Mouse (Mus musculus) heart, adult 18-20 months (tissue): ENCODE data around the gene Gnai2. TPM values are rescaled to one million over a fixed set of nuclear protein-coding genes. Genes with fewer than 3 reads are reported as not detected.
"Not testable (repeated sequence)": the region's sequence is repeated elsewhere in the genome, so short reads cannot be mapped to it uniquely, and the experiment has no call there.

Source experiments
- DNase-seq, 2 experiments: peaks; one replicate each; pipeline ENCODE4 v3.0.0; 2021 to 2022; ENCODE audit warnings: mixed read lengths in 1 of 2
- total RNA-seq, 2 experiments: library from RNA; stranded (reverse); gene quantifications; 2 replicates each; pipeline ENCODE4 v1.2.3; 2021

Gene Gnai2
- total RNA-seq, 2 experiments from 2014 or later, result 241 to 253 TPM

GRCm38 (mm10) chr9:107568331-107569261, 66.6 kb downstream of the Gnai2 start:
- peak; percentile 91 to 92 for DNase-seq

- peak in 1 of 2 experiments; percentile 77 for DNase-seq
Measured at GRCm38 (mm10) chr9:107567702-107568319, 67.4 kb downstream of the Gnai2 start, which contains the start of gene Hyal2. Gene Hyal2, plus strand, starts transcription at chr9:107567945.

- peak; percentile 71 to 91 for DNase-seq
Measured at GRCm38 (mm10) chr9:107566855-107567254, 68.3 kb downstream of the Gnai2 start.

- peak; percentile 86 to 93 for DNase-seq
Measured at GRCm38 (mm10) chr9:107566041-107566709, 69.0 kb downstream of the Gnai2 start.

GRCm38 (mm10) chr9:107565556-107565955, 69.6 kb downstream of the Gnai2 start:
- not testable (repeated sequence) for DNase-seq

Other genes with a start within 250 kb of the Gnai2 start
- gene Cacna2d2, start 235.8 kb downstream of the Gnai2 start, total RNA-seq, result 10 to 100 TPM; 14.8 TPM
- 10 to 100 TPM; 22.2 to 22.3 TPM for gene Tmem115, start 101.4 kb downstream of the Gnai2 start, total RNA-seq
- 1 to 10 TPM; 4.2 to 4.6 TPM for gene Cyb561d2, start 93.2 kb downstream of the Gnai2 start, total RNA-seq
- 10 to 100 TPM; 20.4 to 21.0 TPM for gene Nprl2, start 93.1 kb downstream of the Gnai2 start, total RNA-seq
- under 1 TPM in 1 of 2 experiments, not detected in 1; 0.62 TPM for gene Zmynd10, start 88.1 kb downstream of the Gnai2 start, total RNA-seq
- gene Rassf1, start 83.8 kb downstream of the Gnai2 start, total RNA-seq, result 10 to 100 TPM; 15.1 TPM
- 10 to 100 TPM; 38.3 to 40.9 TPM for gene Tusc2, start 72.1 kb downstream of the Gnai2 start, total RNA-seq
- 10 to 100 TPM; 31.4 to 40.0 TPM for gene Hyal2, start 67.4 kb downstream of the Gnai2 start, total RNA-seq
- gene Hyal1, start 58.4 kb downstream of the Gnai2 start, total RNA-seq, result 1 to 10 TPM; 3.4 to 5.1 TPM
- 10 to 100 TPM; 16.1 to 20.1 TPM for gene Naa80, start 56.5 kb downstream of the Gnai2 start, total RNA-seq
- under 1 TPM; 0.28 to 0.37 TPM for gene Hyal3, start 54.5 kb downstream of the Gnai2 start, total RNA-seq
- 10 to 100 TPM; 48.5 to 48.8 TPM for gene Ifrd2, start 47.7 kb downstream of the Gnai2 start, total RNA-seq
- 10 to 100 TPM; 20.4 to 22.9 TPM for gene Sema3b, start 26.1 kb downstream of the Gnai2 start, total RNA-seq
- 10 to 100 TPM; 48.3 to 61.0 TPM for gene Slc38a3, start 34.2 kb upstream of the Gnai2 start, total RNA-seq
- gene Gnat1, start 44.3 kb upstream of the Gnai2 start, total RNA-seq, result not detected
- gene Sema3f, start 75.1 kb upstream of the Gnai2 start, total RNA-seq, result 10 to 100 TPM; 14.7 to 16.5 TPM
- gene Rbm5, start 135.6 kb upstream of the Gnai2 start, total RNA-seq, result 10 to 100 TPM; 48.6 to 57.9 TPM
- gene Rbm6, start 237.9 kb upstream of the Gnai2 start, total RNA-seq, result 10 to 100 TPM; 25.1 to 25.2 TPM